Mouse (Mus musculus): Measurements from ENCODE around the gene Slc24a4. TPM values are rescaled to one million over a fixed set of nuclear protein-coding genes. Genes with fewer than 3 reads are reported as not detected.

The Slc24a4 gene
- polyA plus RNA-seq, 1 experiment = 0.06 TPM

- no peak for DNase-seq (ENCODE audit: low spot score)
Observed at GRCm38 (mm10) chr12:102285318-102285717, 156.8 kb downstream of the Slc24a4 start.

- no peak for DNase-seq (ENCODE audit: low spot score)
Observed at GRCm38 (mm10) chr12:102285779-102286178, 157.2 kb downstream of the Slc24a4 start.

- no peak for DNase-seq (ENCODE audit: low spot score)
Observed at GRCm38 (mm10) chr12:102286681-102287414, 158.3 kb downstream of the Slc24a4 start.

GRCm38 (mm10) chr12:102287904-102288602 lies 159.5 kb downstream of the Slc24a4 start:
- no peak for DNase-seq (ENCODE audit: low spot score)

- no peak for DNase-seq (ENCODE audit: low spot score)
Observed at GRCm38 (mm10) chr12:102288846-102289245, 160.3 kb downstream of the Slc24a4 start.

GRCm38 (mm10) chr12:102289568-102289967 lies 161.0 kb downstream of the Slc24a4 start:
- no peak for DNase-seq (ENCODE audit: low spot score)

GRCm38 (mm10) chr12:102290662-102291061 lies 162.1 kb downstream of the Slc24a4 start:
- DNase-seq (ENCODE audit: low spot score) = no peak

- no peak for DNase-seq (ENCODE audit: low spot score)
Observed at GRCm38 (mm10) chr12:102291686-102292085, 163.2 kb downstream of the Slc24a4 start.

- DNase-seq (ENCODE audit: low spot score) = no peak
Observed at GRCm38 (mm10) chr12:102292501-102293215, 164.1 kb downstream of the Slc24a4 start.

GRCm38 (mm10) chr12:102294634-102295033 lies 166.1 kb downstream of the Slc24a4 start:
- no peak for DNase-seq (ENCODE audit: low spot score)

GRCm38 (mm10) chr12:102295230-102295629 lies 166.7 kb downstream of the Slc24a4 start:
- DNase-seq (ENCODE audit: low spot score) = no peak

GRCm38 (mm10) chr12:102295662-102296061 lies 167.1 kb downstream of the Slc24a4 start:
- DNase-seq (ENCODE audit: low spot score) = no peak

- no peak for DNase-seq (ENCODE audit: low spot score)
Observed at GRCm38 (mm10) chr12:102296361-102296760, 167.8 kb downstream of the Slc24a4 start.

GRCm38 (mm10) chr12:102296967-102297366 lies 168.4 kb downstream of the Slc24a4 start:
- DNase-seq (ENCODE audit: low spot score) = no peak

- no peak for DNase-seq (ENCODE audit: low spot score)
Observed at GRCm38 (mm10) chr12:102299209-102299608, 170.7 kb downstream of the Slc24a4 start.

- DNase-seq (ENCODE audit: low spot score) = no peak
Observed at GRCm38 (mm10) chr12:102301585-102301984, 173.1 kb downstream of the Slc24a4 start.

- DNase-seq (ENCODE audit: low spot score) = no peak
Observed at GRCm38 (mm10) chr12:102302322-102302721, 173.8 kb downstream of the Slc24a4 start.

GRCm38 (mm10) chr12:102302831-102303351 lies 174.4 kb downstream of the Slc24a4 start:
- no peak for DNase-seq (ENCODE audit: low spot score)

GRCm38 (mm10) chr12:102303867-102304266 lies 175.3 kb downstream of the Slc24a4 start:
- DNase-seq (ENCODE audit: low spot score) = no peak

GRCm38 (mm10) chr12:102305069-102305836 lies 176.7 kb downstream of the Slc24a4 start:
- no peak for DNase-seq (ENCODE audit: low spot score)

- no peak for DNase-seq (ENCODE audit: low spot score)
Observed at GRCm38 (mm10) chr12:102308001-102308456, 179.5 kb downstream of the Slc24a4 start.

All from urinary bladder, adult 2 months (tissue).